Mouse (Mus musculus) CH12.LX (cell line): ENCODE data around the gene Rnf213.

Source experiments
- CTCF ChIP-seq, 2 experiments: IDR thresholded peaks in 1 of 2; conservative IDR thresholded peaks in 1 of 2; 2 replicates each; pipeline ENCODE4 v1.5.1; 2011 to 2012; ENCODE audit warnings: low read depth in 2 of 2, low read length in 2 of 2, improper control_type of control experiment in 1 of 2, inconsistent platforms in 1 of 2, mild to moderate bottlenecking in 1 of 2, moderate library complexity in 1 of 2
- EP300 ChIP-seq: IDR thresholded peaks from 2 replicates; pipeline ENCODE4 v1.6.1; 2011; ENCODE audit warnings: low read length, improper control_type of control experiment
- MAX ChIP-seq: IDR thresholded peaks from 2 replicates; pipeline ENCODE4 v1.6.1; 2011; ENCODE audit warnings: low read length, improper control_type of control experiment
- MXI1 ChIP-seq: IDR thresholded peaks from 2 replicates; pipeline ENCODE4 v1.6.1; 2011; ENCODE audit warnings: mild to moderate bottlenecking, low read depth, low read length, improper control_type of control experiment
- MYC ChIP-seq: IDR thresholded peaks from 2 replicates; pipeline ENCODE4 v1.6.1; 2011; ENCODE audit warnings: low read depth, mild to moderate bottlenecking, improper control_type of control experiment, low read length
- NRF1 ChIP-seq: IDR thresholded peaks from 2 replicates; pipeline ENCODE4 v1.6.1; 2014; ENCODE audit warnings: low read depth, mild to moderate bottlenecking, inconsistent platforms, low read length, improper control_type of control experiment, moderate library complexity
- POLR2A ChIP-seq: IDR thresholded peaks from 2 replicates; pipeline ENCODE4 v1.6.1; 2011; ENCODE audit warnings: low read depth, mild to moderate bottlenecking, improper control_type of control experiment, low read length
- ZC3H11A ChIP-seq: IDR thresholded peaks from 2 replicates; pipeline ENCODE4 v1.6.1; 2012; ENCODE audit warnings: low read depth, mild to moderate bottlenecking, inconsistent platforms, low read length, improper control_type of control experiment

GRCm38 (mm10) chr11:119499297-119499696, 106.4 kb downstream of the Rnf213 start:
- TF ChIP-seq MXI1 (no peak), MAX (no peak), EP300 (no peak), NRF1 (no peak), CTCF (conservative IDR thresholded peaks at IDR 0.05 in 1 of 2, IDR thresholded peaks at IDR 0.05 in 1 of 2; ENCODE audit: low read depth in 2 of 2, low read length in 2 of 2) (no peak), ZC3H11A (no peak), POLR2A (no peak), MYC (no peak)
